Mouse (Mus musculus): ENCODE results near the gene Tsga10ip. TPM values are rescaled to one million over a fixed set of nuclear protein-coding genes. Genes with fewer than 3 reads are reported as not detected.

The Tsga10ip gene
- polyA plus RNA-seq, 1 experiment from 2014 or later, result 1.1 TPM

DNA sequence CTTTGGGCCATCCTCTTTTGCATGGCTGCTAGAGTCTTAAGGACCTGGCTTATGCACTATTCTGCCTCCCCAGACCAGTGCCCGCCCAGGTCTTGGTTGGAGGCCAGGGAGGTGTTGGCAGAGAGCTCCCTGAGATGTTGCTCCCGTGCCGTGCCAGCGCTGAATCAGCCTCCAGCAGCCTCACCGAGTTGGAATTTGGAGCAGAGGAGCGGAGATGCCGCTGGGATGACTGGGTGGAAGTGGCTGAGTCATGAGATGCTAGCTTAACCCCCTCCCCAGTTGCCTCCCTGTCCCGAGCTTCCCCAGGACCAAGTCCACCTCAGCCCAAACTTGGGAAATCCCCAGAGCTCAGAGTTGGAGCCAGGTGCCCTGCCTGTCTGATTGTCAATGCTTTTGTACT, 27.5 kb upstream of the Tsga10ip start:
- no peaks in the 10 kb centered on the region for H3K27me3 ChIP-seq (replicated peaks; ENCODE audit: insufficient read depth, low read length)
- no peak overlapping the region for H3K4me2 ChIP-seq (replicated peaks; ENCODE audit: low read depth, low read length)
- DNase-seq (ENCODE audit: low spot score) (peak; percentile 52), ATAC-seq (no peak)
- 63% methylated on average over 8 of the region's 8 CpGs for WGBS
- H3K4me3 ChIP-seq (ENCODE audit: low read depth, low read length), result no peak overlapping the region
- no peak overlapping the region for H3K9ac ChIP-seq (replicated peaks; ENCODE audit: low read depth)
- H3K36me3 ChIP-seq (ENCODE audit: insufficient read depth, low read length), result peaks cover 4% of the 10 kb centered on the region; the same call in 1 of the 2 replicates
- H3K27ac ChIP-seq (ENCODE audit: low read length), result no peak overlapping the region
- peaks cover 22% of the 10 kb centered on the region; the same call in 1 of the 2 replicates for H3K4me1 ChIP-seq (ENCODE audit: insufficient read depth, low read depth, low read length)
- TF ChIP-seq CTCF (IDR thresholded peaks at IDR 0.05), result no peak
- TF ChIP-seq EP300 (IDR thresholded peaks at IDR 0.05), result no peak
- H3K9me3 ChIP-seq (ENCODE audit: low read length), result no peaks in the 10 kb centered on the region

DNA sequence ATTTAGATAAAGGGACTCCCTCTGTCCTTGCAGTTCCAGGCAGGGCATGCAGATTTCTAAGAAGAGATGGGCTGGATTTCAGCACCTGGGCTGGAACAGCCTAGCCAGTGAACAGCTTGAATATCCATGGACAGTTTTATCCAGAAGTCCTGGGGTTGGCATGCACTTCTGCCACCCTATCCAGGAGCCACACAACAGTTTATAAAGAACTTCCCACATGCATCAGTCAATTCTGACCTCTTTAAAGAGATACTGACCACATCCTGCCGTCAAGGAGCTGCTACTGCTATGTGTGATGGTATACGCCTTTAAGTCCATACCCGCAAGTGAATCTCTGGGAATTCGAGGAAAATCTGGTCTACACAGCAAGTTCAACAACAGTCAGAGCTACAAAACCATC, 26.9 kb upstream of the Tsga10ip start:
- no peaks in the 10 kb centered on the region for H3K9me3 ChIP-seq (ENCODE audit: low read length)
- no peak for ATAC-seq
- H3K4me2 ChIP-seq (replicated peaks; ENCODE audit: low read depth, low read length), result no peak overlapping the region
- no peak overlapping the region for H3K27ac ChIP-seq (ENCODE audit: low read length)
- DNase-seq (ENCODE audit: low spot score), result no peak
- no peaks in the 10 kb centered on the region for H3K27me3 ChIP-seq (replicated peaks; ENCODE audit: insufficient read depth, low read length)
- no peak overlapping the region for H3K9ac ChIP-seq (replicated peaks; ENCODE audit: low read depth)
- H3K36me3 ChIP-seq (ENCODE audit: insufficient read depth, low read length), result peaks cover 4% of the 10 kb centered on the region; the same call in 1 of the 2 replicates
- TF ChIP-seq CTCF (IDR thresholded peaks at IDR 0.05) (no peak), EP300 (IDR thresholded peaks at IDR 0.05) (no peak)
- H3K4me3 ChIP-seq (ENCODE audit: low read depth, low read length), result no peak overlapping the region
- peaks cover 22% of the 10 kb centered on the region; the same call in 1 of the 2 replicates for H3K4me1 ChIP-seq (ENCODE audit: insufficient read depth, low read depth, low read length)
- 66% methylated on average over 4 of the region's 4 CpGs for WGBS

DNA sequence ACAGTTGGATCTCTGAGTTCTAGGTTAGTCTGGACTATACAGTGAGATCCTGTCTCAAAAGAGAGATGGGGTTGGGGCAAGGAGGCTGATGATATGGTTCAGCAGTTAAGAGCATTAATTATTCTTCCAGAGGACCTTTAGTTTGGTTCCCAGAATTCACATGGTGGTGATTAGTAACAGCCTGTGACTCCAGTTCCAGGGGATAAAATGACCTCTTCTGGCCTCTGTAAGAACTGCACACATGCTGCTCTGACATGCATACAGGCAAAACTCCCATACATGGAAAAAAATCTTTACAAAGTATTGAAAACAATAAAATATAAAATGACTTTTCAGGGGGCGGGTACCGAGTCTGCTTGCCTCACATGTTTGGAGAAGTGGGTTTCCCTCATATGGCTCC, 25.8 kb upstream of the Tsga10ip start:
- H3K27ac ChIP-seq (ENCODE audit: low read length), result no peak overlapping the region
- H3K27me3 ChIP-seq (replicated peaks; ENCODE audit: insufficient read depth, low read length), result no peaks in the 10 kb centered on the region
- peaks cover 20% of the 10 kb centered on the region for H3K4me1 ChIP-seq (ENCODE audit: insufficient read depth, low read depth, low read length)
- peak; percentile 80 for DNase-seq (ENCODE audit: low spot score)
- H3K4me2 ChIP-seq (replicated peaks; ENCODE audit: low read depth, low read length), result no peak overlapping the region
- H3K9ac ChIP-seq (replicated peaks; ENCODE audit: low read depth), result no peak overlapping the region
- TF ChIP-seq CTCF (IDR thresholded peaks at IDR 0.05), result peak; percentile 69
- TF ChIP-seq EP300 (IDR thresholded peaks at IDR 0.05), result no peak
- WGBS, result 80% methylated on average over 2 of the region's 2 CpGs
- H3K36me3 ChIP-seq (ENCODE audit: insufficient read depth, low read length), result peaks cover 4% of the 10 kb centered on the region; the same call in 1 of the 2 replicates
- no peak overlapping the region for H3K4me3 ChIP-seq (ENCODE audit: low read depth, low read length)
- H3K9me3 ChIP-seq (ENCODE audit: low read length), result no peaks in the 10 kb centered on the region
- ATAC-seq, result no peak

DNA sequence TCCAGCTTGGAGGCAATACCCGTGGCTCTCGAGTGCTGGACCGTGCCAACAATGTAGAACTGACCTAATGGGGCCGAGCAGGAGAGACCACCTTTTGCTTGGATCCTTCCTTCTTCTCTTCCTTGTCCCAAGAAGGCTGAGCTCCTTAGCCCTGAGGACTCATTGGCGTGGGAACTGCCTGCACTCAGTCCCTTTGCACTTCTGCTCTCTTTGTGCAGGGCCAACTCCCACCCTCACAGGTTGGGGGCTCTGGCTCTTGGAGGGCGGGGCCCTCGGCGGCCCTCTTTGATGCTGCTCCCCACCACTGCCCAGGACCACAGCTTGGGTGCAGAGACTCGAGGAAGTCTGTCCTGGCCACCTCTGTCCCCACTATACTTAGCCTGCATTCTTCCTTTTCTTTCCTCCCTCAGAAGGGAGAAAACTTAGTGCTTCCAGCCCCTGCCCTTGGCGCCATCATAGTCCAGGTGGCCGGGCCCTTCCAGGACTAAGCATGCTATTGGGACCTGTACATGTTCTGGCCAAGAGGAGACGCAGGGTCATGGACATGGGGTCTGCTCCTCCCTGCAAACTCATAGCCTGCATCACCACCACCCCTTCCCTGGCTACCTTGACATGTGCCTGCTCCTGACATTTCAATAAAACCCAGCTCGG, 24.4 kb upstream of the Tsga10ip start:
- H3K9ac ChIP-seq (replicated peaks; ENCODE audit: low read depth), result no peak overlapping the region
- TF ChIP-seq CTCF (IDR thresholded peaks at IDR 0.05) (no peak), EP300 (IDR thresholded peaks at IDR 0.05) (no peak)
- no peak for ATAC-seq
- peaks cover 23% of the 10 kb centered on the region for H3K4me1 ChIP-seq (ENCODE audit: insufficient read depth, low read depth, low read length)
- no peak overlapping the region for H3K4me3 ChIP-seq (ENCODE audit: low read depth, low read length)
- no peaks in the 10 kb centered on the region for H3K9me3 ChIP-seq (ENCODE audit: low read length)
- no peak for DNase-seq (ENCODE audit: low spot score)
- 86% methylated on average over 13 of the region's 13 CpGs for WGBS
- H3K27me3 ChIP-seq (replicated peaks; ENCODE audit: insufficient read depth, low read length), result no peaks in the 10 kb centered on the region
- no peak overlapping the region for H3K27ac ChIP-seq (ENCODE audit: low read length)
- peak overlapping the region; percentile 60; the same call in 1 of the 2 replicates for H3K4me2 ChIP-seq (replicated peaks; ENCODE audit: low read depth, low read length)
- H3K36me3 ChIP-seq (ENCODE audit: insufficient read depth, low read length), result peaks cover 10% of the 10 kb centered on the region; the same call in 1 of the 2 replicates

DNA sequence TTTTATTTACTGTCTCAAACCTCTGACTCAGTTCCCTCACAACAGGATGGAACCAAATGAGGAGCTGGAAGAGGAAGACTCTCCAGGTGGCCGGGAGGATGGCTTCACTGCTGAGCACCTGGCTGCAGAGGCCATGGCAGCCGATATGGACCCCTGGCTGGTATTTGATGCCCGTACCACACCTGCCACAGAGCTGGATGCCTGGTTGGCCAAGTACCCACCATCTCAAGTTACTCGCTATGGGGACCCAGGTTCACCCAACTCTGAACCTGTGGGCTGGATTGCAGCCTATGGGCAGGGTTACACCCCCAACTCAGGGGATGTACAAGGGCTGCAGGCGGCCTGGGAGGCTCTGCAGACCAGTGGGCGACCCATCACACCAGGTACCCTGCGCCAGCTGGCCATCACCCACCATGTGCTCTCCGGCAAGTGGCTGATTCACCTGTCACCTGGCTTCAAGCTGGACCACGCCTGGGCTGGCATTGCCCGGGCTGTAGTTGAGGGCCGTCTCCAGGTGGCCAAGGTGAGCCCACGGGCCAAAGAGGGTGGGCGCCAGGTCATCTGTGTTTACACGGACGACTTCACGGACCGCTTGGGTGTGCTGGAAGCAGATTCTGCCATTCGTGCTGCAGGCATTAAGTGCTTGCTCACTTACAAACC, 23.7 kb upstream of the Tsga10ip start:
- Histone ChIP-seq H3K4me3 (ENCODE audit: low read depth, low read length) (peak overlapping the region; percentile 92), H3K4me1 (ENCODE audit: insufficient read depth, low read depth, low read length) (peaks cover 25% of the 10 kb centered on the region), H3K4me2 (replicated peaks; ENCODE audit: low read depth, low read length) (peak overlapping the region; percentile 60), H3K36me3 (ENCODE audit: insufficient read depth, low read length) (peaks cover 11% of the 10 kb centered on the region; the same call in 1 of the 2 replicates), H3K27me3 (replicated peaks; ENCODE audit: insufficient read depth, low read length) (no peaks in the 10 kb centered on the region), H3K27ac (ENCODE audit: low read length) (peak overlapping the region; percentile 98), H3K9ac (replicated peaks; ENCODE audit: low read depth) (peak overlapping the region; percentile 82), H3K9me3 (ENCODE audit: low read length) (no peaks in the 10 kb centered on the region)
- WGBS, result 79% methylated on average over 18 of the region's 18 CpGs
- TF ChIP-seq EP300 (IDR thresholded peaks at IDR 0.05) (no peak), CTCF (IDR thresholded peaks at IDR 0.05) (no peak)
- DNase-seq (ENCODE audit: low spot score) (no peak), ATAC-seq (no peak)
